Mouse (Mus musculus) kidney, postnatal 25 days (tissue): ENCODE results near the gene Fabp7.

Experiments
- DNase-seq, 2 experiments: peaks; one replicate each; pipeline ENCODE4 v3.0.0; 2021; ENCODE audit warnings: mixed read lengths in 2 of 2

Fabp7 gene

DNA sequence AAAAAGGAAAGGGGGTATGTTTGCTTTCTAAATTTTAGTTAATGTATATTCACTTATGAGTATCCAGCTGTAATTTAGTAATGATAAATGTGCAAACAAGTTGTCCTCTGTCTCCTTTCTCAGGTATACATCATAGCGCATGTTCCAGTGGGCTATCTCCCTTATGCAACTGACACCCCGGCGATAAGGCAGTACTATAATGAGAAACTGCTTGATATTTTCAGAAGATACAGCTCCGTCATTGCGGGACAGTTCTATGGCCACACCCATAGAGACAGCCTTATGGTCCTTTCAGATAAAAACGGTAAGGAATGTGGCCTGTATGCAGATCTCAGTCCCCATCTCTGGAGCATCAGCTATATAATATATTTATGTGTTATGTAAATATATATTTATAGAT is 23.1 kb downstream of the Fabp7 start:
- no peak for DNase-seq

DNA sequence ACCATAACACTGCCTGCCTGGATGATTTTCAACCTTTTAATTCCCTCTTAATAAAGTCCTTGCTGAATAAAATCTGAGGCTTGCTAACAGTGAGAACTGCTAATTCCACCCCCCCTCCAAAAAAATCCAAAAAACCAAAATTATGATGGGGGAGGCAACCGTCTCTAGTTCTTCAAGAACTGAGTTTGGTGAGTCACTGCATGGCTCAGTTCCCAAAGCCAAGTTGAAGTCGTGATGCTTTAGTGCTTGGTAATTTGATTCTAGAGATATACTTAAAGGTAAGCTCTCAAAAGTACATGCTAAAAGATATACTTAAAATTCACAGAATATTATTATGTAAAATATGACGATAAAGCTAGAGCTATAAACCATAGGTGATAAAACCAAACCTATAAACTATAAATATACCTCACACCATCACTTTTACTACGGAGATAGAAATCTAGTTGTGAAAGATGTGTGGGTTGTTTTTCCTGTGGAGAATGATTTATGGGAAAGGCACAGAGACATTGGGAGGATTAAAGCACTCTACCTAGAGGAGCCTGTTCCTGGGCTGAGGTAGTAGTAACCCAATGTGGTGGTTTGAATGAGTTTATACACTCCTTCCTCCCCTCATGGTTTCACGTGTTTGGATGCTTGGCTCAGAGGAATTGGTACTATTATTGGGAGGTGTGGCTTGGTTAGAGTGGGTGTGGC is 27.6 kb downstream of the Fabp7 start:
- no peak for DNase-seq

DNA sequence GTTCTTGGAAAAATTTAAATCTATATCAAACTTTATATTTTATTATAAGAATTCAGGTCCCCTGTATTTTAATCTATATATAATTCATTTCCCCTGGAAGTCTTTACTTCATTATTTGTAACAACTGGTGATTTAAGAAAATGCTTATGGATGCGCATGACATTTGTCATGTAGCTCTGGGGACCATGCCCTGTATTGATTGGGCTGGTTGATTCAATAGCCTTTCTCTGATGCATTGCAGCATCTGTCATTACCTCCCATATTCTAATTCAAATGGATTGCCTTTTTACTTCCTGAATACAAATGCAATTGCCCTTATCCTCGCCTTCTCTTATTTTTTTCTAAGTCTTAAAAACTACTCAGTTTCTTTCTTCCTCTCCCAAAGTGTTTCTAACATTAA is 29.6 kb downstream of the Fabp7 start:
- no peak for DNase-seq

DNA sequence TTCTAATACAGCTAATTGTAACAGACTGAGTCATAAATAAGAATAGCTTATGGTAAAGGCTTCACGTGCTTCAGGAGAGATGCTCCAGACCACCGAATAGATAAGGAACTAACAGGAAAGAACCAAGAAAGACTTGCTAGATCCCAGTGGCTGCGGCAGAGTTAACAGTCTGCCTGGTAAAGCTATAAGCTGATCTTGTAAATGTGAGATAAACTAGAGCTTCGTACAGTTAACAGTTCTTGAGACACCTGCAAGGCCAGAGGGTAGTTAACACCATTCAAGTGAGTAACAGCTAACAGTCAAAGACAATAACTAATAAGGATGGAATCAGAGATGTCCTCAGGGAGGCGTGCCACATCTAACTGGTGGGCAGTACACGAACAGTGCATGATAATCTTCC is 31.2 kb downstream of the Fabp7 start:
- no peak for DNase-seq

DNA sequence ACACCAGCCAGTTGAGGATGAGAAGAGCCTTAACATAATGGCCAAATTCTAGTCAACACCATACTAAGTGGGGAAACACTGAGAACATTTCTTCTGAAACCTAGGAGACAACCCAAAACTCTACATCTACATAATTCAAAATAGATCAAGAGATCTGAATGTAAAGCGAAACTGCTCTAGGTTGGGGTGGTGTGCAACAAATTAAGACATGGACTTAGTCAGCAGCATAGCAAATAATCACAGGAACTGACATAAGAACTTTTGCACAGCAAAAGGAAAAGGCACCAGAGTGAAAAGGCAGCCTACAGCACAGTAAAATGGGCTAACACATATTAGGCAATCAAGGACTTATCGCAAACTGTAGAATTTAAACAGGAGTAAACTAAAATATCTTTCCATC is 34.5 kb downstream of the Fabp7 start:
- no peak for DNase-seq

DNA sequence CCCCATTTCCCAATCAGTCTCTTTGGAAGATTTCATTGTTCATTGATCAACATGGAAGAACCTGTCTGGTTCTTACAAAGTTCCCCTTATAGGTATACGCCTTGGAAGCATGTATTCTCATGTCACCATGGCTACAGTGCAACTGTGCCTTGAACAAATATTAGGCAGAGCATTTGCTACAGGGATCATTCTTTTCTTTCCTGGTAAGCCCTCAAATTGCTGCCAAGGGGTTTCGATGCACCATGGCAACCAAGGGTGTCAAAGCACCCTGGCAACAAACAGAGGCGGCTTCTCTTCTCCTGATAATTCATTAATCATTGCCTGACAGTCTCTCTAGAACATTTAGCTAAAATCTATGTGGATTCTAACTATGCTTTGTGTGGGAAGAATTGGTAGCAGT is 37.8 kb downstream of the Fabp7 start:
- DNase-seq, result no peak

DNA sequence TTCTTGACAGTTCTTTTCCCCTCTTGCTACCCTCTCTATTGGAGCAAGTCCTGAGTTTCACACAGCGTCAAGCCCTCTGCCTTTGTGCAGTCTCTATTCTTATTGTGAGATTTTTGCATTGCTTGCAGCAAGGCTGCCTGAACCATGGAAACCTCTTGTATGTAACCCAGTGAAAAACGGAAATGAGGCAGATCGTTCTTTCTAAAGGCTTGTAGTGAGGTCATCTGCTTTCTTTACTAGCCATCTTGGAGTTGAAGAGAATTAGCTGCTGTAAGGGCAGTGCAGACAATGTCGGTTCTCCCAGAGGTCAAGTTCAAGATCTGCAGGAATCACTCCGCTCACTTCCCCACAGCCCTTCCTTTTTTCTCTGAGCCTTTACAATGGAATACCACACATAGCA is 44.0 kb downstream of the Fabp7 start:
- DNase-seq, result no peak

DNA sequence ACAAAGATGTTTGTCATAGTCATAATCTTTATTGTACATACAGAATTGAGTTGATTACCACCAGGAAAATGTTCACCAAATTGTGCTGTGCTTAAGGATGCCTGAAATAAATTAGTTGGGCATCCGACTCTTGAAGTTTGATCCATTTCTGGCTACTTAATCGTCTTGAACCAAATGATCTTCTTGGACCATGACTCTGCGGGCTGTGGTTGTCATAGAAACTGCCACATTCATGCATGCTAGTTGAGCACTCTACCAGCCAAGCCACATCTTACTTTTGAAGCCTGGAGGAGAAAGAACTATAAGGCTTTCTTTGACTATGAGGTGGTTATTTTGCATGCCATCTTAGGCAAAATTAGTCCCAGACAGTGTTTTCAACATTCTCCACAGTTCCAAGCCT is 44.9 kb downstream of the Fabp7 start:
- DNase-seq, result no peak

DNA sequence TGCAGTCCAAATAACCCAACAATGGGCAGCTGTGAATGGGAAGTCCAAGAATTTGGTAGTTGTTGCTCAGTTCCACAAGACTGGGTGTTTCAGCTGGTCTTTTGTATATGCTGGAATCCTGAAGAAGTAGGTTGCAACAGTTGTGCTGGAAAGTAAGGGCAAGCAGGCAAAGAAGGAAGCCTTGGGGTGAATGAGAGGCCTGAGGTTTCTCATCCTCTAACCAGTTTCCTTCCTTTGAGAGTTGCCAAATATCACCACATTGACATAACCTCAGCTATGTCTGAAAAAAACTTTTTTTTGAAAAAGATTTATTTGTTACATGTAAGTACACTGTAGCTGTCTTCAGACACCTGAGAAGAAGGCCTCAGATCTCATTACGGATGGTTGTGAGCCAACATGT is 50.4 kb downstream of the Fabp7 start:
- DNase-seq, result no peak

DNA sequence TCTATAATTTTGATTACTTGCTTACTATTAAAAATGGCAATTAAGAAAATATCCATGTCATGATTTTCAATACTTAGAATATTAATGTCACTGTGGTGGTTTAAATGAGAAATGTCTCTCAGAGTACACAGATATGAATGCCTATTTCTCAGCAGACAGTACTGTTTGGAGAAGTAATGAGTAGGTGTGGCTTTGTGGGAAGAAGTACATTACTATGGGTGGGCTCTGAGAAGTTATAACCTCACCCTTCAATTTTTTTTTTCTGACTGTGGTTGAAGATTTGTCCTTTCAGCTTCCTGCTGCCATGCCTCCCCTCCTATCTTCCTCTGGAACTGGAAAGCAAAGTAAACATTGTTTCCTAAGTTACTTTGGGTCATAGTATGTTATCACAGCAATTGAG is 51.3 kb downstream of the Fabp7 start:
- DNase-seq, result no peak
